Mouse (Mus musculus): ENCODE measurements around the gene Zfp39. TPM values are rescaled to one million over a fixed set of nuclear protein-coding genes. Genes with fewer than 3 reads are reported as not detected.
A peak's percentile ranks its signal among the peaks of the same experiment; 100 is the strongest.

The Zfp39 gene
- total and polyA plus RNA-seq, 3 experiments = 5.7 to 6.8 (median 6.7) TPM

DNA sequence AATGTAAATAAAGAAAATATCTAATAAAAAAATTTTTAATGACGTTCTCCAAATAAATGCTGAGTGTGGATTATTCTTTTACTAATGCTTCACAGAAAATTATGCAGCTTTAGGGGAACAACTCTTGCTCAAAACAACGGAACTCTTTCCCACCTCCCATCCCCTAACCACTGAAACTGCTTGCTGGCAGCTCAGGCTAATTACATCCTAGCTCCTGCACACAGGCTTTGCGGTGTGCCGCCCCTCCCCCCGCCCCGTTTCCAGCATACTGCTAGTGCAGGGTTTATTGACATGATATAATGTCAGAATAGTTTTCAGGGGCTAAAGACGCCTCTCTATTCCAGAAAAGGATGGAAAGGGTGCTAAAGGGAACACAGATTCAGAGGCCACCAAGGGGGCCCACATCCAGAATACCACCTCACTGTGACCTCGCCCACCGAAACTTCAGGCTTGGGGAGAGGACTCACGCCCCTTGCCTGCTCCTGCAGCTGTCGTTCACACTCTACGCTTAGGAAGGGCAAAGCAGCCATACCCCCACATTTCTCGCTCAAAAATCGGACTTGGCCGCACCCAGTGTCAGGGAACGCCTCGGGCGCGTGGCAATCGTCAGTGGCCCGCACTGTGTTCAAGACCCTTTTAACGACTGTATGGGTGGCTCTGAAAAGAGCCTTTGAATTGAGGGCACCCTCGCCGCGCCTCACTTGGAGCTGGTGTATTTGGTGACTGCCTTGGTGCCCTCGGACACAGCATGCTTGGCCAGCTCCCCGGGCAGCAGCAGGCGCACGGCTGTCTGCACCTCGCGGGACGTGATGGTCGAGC, 49.5 kb upstream of the Zfp39 start (continued):
- TF ChIP-seq BHLHE40 (IDR thresholded peaks at IDR 0.05; ENCODE audit: low read depth, low read length) = peak; percentile 82
- TF ChIP-seq MXI1 (IDR thresholded peaks at IDR 0.05; ENCODE audit: low read depth, low read length) = no peak; the same call in none of the 2 replicates
- TF ChIP-seq KAT2A (IDR thresholded peaks at IDR 0.05; ENCODE audit: insufficient replicate concordance, low read length) = no peak
- no peak for TF ChIP-seq E2F4 (IDR thresholded peaks at IDR 0.05; ENCODE audit: insufficient replicate concordance, low read depth, low read length)
- no peak for TF ChIP-seq MAZ (IDR thresholded peaks at IDR 0.05; ENCODE audit: low read depth, low read length)

DNA sequence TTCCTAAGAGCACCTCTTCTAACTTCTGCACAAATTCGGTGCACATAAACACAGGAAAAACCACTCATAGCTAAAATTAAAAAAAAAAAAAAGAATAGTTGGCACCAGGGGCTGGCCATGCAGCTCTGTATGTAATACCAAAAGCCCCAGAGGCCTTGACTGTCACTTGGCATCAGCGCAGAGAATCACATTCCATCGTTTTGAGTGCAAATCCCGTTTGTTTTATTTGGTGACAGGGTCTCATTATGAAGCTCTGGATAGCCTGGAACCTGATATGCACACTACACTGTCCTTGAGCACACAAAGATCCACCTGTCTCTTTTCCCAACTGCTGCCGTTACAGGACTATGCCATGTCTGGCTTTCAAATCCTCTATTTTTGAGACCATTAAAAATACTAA, 47.2 kb upstream of the Zfp39 start:
- no peaks in the 10 kb centered on the region for H3K9me3 ChIP-seq (replicated peaks; ENCODE audit: low read length)
- in situ Hi-C loops (cut with MboI; ENCODE audit: low pct_ligation_motif_present, low pct_unique_long_range_greater_than_20kb, low sequenced_read_pairs) (no loop called here), dilution Hi-C loops (cut with MboI; ENCODE audit: extremely low pct_ligation_motif_present, extremely low pct_unique_long_range_greater_than_20kb, low sequenced_read_pairs) (no loop called here)
- H3K79me2 ChIP-seq (replicated peaks; ENCODE audit: control insufficient read depth, extremely low read depth, insufficient read depth, poor library complexity, severe bottlenecking) = peaks cover 2% of the 10 kb centered on the region; the same call in 1 of the 2 replicates
- no peak overlapping the region for H3K4me2 ChIP-seq (ENCODE audit: insufficient read depth, low read depth, poor library complexity, severe bottlenecking)
- peaks cover 0 to 21% of the 10 kb centered on the region in 2 experiments; a peak in 2 of 4 replicates for H3K4me1 ChIP-seq (ENCODE audit: control insufficient read depth in 1 of 2, insufficient read depth in 2 of 2)
- no peak overlapping the region for H3K27ac ChIP-seq (ENCODE audit: insufficient read depth, low read depth)
- no peak for TF ChIP-seq POLR2A (IDR thresholded peaks at IDR 0.05; ENCODE audit: low read depth, low read length)
- TF ChIP-seq ZMIZ1 (IDR thresholded peaks at IDR 0.05; ENCODE audit: low read depth, low read length) = no peak
- TF ChIP-seq ELF1 (IDR thresholded peaks at IDR 0.05; ENCODE audit: low read depth, low read length) = no peak
- TF ChIP-seq CHD1 (IDR thresholded peaks at IDR 0.05; ENCODE audit: low read depth, low read length) = no peak
- TF ChIP-seq USF2 (conservative IDR thresholded peaks at IDR 0.05; ENCODE audit: low read depth, low read length) = no peak
- TF ChIP-seq NRF1 (IDR thresholded peaks at IDR 0.05; ENCODE audit: low read depth, low read length) = no peak
- no peak for TF ChIP-seq RCOR1 (conservative IDR thresholded peaks at IDR 0.05; ENCODE audit: low read depth, low read length)
- TF ChIP-seq MAZ (IDR thresholded peaks at IDR 0.05; ENCODE audit: low read depth, low read length) = no peak
- TF ChIP-seq MYC (IDR thresholded peaks at IDR 0.05; ENCODE audit: low read depth, low read length) = no peak
- TF ChIP-seq MEF2A (IDR thresholded peaks at IDR 0.05; ENCODE audit: borderline replicate concordance, low read depth, low read length) = no peak
- no peak for TF ChIP-seq ZKSCAN1 (IDR thresholded peaks at IDR 0.05; ENCODE audit: borderline replicate concordance, low read depth, low read length)
- no peak for TF ChIP-seq GABPA (IDR thresholded peaks at IDR 0.05; ENCODE audit: insufficient replicate concordance, low read depth, low read length)
- no peak for TF ChIP-seq NELFE (IDR thresholded peaks at IDR 0.05; ENCODE audit: low read depth, low read length)
- no peak for TF ChIP-seq ZC3H11A (IDR thresholded peaks at IDR 0.05; ENCODE audit: low read depth, low read length)
- no peak for TF ChIP-seq ETS1 (conservative IDR thresholded peaks at IDR 0.05; ENCODE audit: low read depth, low read length)
- no peak for TF ChIP-seq JUND (conservative IDR thresholded peaks at IDR 0.05; ENCODE audit: low read depth, low read length)
- TF ChIP-seq KAT2A (IDR thresholded peaks at IDR 0.05; ENCODE audit: insufficient replicate concordance, low read length) = no peak
- no peak for TF ChIP-seq SIN3A (IDR thresholded peaks at IDR 0.05; ENCODE audit: low read length)
- H3K9ac ChIP-seq (ENCODE audit: insufficient read depth, low read depth) = no peak overlapping the region
- no peaks in the 10 kb centered on the region for H3K36me3 ChIP-seq (replicated peaks in 1 of 2; ENCODE audit: control insufficient read depth in 1 of 2, insufficient read depth in 1 of 2, low read length in 1 of 2)
- DNase-seq (ENCODE audit: extremely low read depth) = no peak
- peaks cover 35% of the 10 kb centered on the region for H3K27me3 ChIP-seq (replicated peaks)
- no peak overlapping the region for H3K4me3 ChIP-seq (replicated peaks in 1 of 3; ENCODE audit: low read depth in 2 of 3, low read length in 2 of 3, poor library complexity in 1 of 3)

All from CH12.LX (cell line).